In the genomic region with DNA sequence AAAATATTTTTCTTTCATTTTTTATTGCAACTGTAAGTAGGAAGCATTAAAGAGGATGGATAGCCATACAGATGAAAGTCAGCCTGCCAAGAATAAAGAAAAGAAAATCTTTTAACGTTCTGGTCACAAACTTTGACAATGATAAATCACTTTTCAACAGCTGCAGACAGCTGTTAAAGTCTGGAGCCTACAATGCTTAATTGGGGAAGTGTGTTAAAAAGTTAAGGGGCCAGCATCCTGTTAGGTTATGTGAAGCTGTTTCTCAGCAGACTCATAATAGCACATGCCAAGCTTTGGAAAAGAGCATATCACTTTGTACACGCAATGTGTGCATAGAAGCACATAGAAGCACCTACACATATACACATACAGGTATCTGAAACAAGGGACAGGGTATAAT, we compare ENCODE assay signal across 17 mouse cellular contexts.
DNase-seq lines count a peak whose midpoint lies in the region; ATAC-seq and TF ChIP-seq lines count a peak whose summit lies in the region.
"Had no signal": no experiment of that assay in that cellular context is flagged by ENCODE, and none has a peak within 500 bp of the region (broad histone marks: within the 10 kb centered on the region; RNA-seq: fewer than 3 reads in every experiment).

No protein-coding gene starts in this region.

- WGBS in heart, embryonic 11.5 days (ENCODE audit: insufficient replicate concordance) = 43% methylated on average over 2 of the region's 2 CpGs
- 23% methylated on average over 2 of the region's 2 CpGs for WGBS in kidney, adult 2 months
- WGBS in kidney, embryonic 15.5 days = 24% methylated on average over 2 of the region's 2 CpGs
- WGBS in stomach, embryonic 14.5 days = 24% methylated on average over 2 of the region's 2 CpGs
- WGBS in stomach, postnatal 0 days = 31% methylated on average over 2 of the region's 2 CpGs

- no peak overlapping the region for H3K9ac ChIP-seq in heart, embryonic 11.5 days (ENCODE audit: low read depth, low read length)
- H3K9ac ChIP-seq in kidney, embryonic 15.5 days = no peak overlapping the region
- no peak overlapping the region for H3K9ac ChIP-seq in stomach, embryonic 14.5 days (replicated peaks; ENCODE audit: low read depth, low read length)
- no peak overlapping the region for H3K9ac ChIP-seq in stomach, postnatal 0 days (ENCODE audit: low read length)
- H3K9ac ChIP-seq: forebrain, embryonic 15.5 days; liver, embryonic 14.5 days; midbrain, embryonic 15.5 days had no signal

- DNase-seq in heart, adult 18-20 months = peak; percentile 32 to 39
- peak; percentile 3 for DNase-seq in kidney, adult 2 months
- no peak for DNase-seq in stomach, postnatal 0 days (ENCODE audit: low spot score)
- DNase-seq in yolk sac, embryonic 10.5 days (ENCODE audit: low spot score) = no peak
- no peak for DNase-seq in urinary bladder, postnatal 14 days (ENCODE audit: low spot score)
- DNase-seq: cerebellum, postnatal 10 days; thymus, postnatal 4 days had no signal

- TF ChIP-seq POLR2A in kidney, adult 2 months (IDR thresholded peaks at IDR 0.05; ENCODE audit: low read depth, low read length) = no peak

- no peaks in the 10 kb centered on the region for H3K27me3 ChIP-seq in heart, embryonic 11.5 days (ENCODE audit: control insufficient read depth, insufficient read depth, low read length)
- H3K27me3 ChIP-seq in kidney, adult 2 months (replicated peaks; ENCODE audit: control insufficient read depth, insufficient read depth, low read length) = no peaks in the 10 kb centered on the region
- H3K27me3 ChIP-seq in kidney, embryonic 15.5 days = no peaks in the 10 kb centered on the region
- H3K27me3 ChIP-seq in stomach, embryonic 14.5 days (ENCODE audit: control insufficient read depth, insufficient read depth, low read length) = no peaks in the 10 kb centered on the region
- H3K27me3 ChIP-seq in stomach, postnatal 0 days (ENCODE audit: control insufficient read depth, insufficient read depth, low read length) = no peaks in the 10 kb centered on the region
- H3K27me3 ChIP-seq: CH12.LX; forebrain, embryonic 15.5 days; midbrain, embryonic 15.5 days had no signal

- TF ChIP-seq CTCF in kidney, adult 2 months (conservative IDR thresholded peaks at IDR 0.05; ENCODE audit: insufficient read depth, insufficient read length, low read depth, low read length) = no peak
- no peak for TF ChIP-seq CTCF in stomach, postnatal 0 days (IDR thresholded peaks at IDR 0.05; ENCODE audit: low read depth)

- H3K4me2 ChIP-seq in heart, embryonic 11.5 days = no peak overlapping the region
- H3K4me2 ChIP-seq in kidney, embryonic 15.5 days = no peak overlapping the region
- no peak overlapping the region for H3K4me2 ChIP-seq in stomach, embryonic 14.5 days (replicated peaks; ENCODE audit: low read depth, low read length)
- no peak overlapping the region for H3K4me2 ChIP-seq in stomach, postnatal 0 days (replicated peaks; ENCODE audit: low read depth)
- H3K4me2 ChIP-seq: forebrain, embryonic 15.5 days; midbrain, embryonic 15.5 days had no signal

- no peaks in the 10 kb centered on the region for H3K4me1 ChIP-seq in heart, embryonic 11.5 days (ENCODE audit: control insufficient read depth, insufficient read depth, low read length)
- H3K4me1 ChIP-seq in kidney, adult 2 months (ENCODE audit: control insufficient read depth, insufficient read depth, low read length) = no peaks in the 10 kb centered on the region
- peaks cover 9% of the 10 kb centered on the region; the same call in 1 of the 2 replicates for H3K4me1 ChIP-seq in kidney, embryonic 15.5 days
- no peaks in the 10 kb centered on the region for H3K4me1 ChIP-seq in stomach, embryonic 14.5 days (ENCODE audit: control insufficient read depth, insufficient read depth, low read length)
- H3K4me1 ChIP-seq in stomach, postnatal 0 days (replicated peaks; ENCODE audit: control insufficient read depth, insufficient read depth) = no peaks in the 10 kb centered on the region; the same call in 1 of the 2 replicates
- H3K4me1 ChIP-seq: forebrain, embryonic 15.5 days; midbrain, embryonic 15.5 days had no signal

- no peaks in the 10 kb centered on the region for H3K9me3 ChIP-seq in heart, embryonic 11.5 days (replicated peaks; ENCODE audit: control insufficient read depth, low read length)
- no peaks in the 10 kb centered on the region for H3K9me3 ChIP-seq in kidney, embryonic 15.5 days (replicated peaks)
- H3K9me3 ChIP-seq in stomach, embryonic 14.5 days (ENCODE audit: control insufficient read depth, low read depth, low read length) = no peaks in the 10 kb centered on the region
- no peaks in the 10 kb centered on the region for H3K9me3 ChIP-seq in stomach, postnatal 0 days (ENCODE audit: control insufficient read depth, low read length)
- H3K9me3 ChIP-seq: forebrain, embryonic 15.5 days; midbrain, embryonic 15.5 days had no signal

- ATAC-seq in heart, embryonic 11.5 days (replicated peaks; ENCODE audit: insufficient number of reproducible peaks, low FRiP score, low TSS enrichment) = no peak
- ATAC-seq in kidney, embryonic 15.5 days (replicated peaks; ENCODE audit: low FRiP score) = no peak; the same call in 1 of the 2 replicates
- 0 out of 2 replicates have a peak, but pooled peaks have one; percentile 49 for ATAC-seq in stomach, embryonic 14.5 days (ENCODE audit: insufficient number of reproducible peaks, insufficient read depth, low FRiP score, low read depth)
- no peak for ATAC-seq in stomach, postnatal 0 days (ENCODE audit: low FRiP score, low TSS enrichment)
- ATAC-seq: forebrain, embryonic 15.5 days; inflammation-experienced regulatory T-cells, adult 6 months; midbrain, embryonic 15.5 days had no signal

- H3K27ac ChIP-seq in heart, embryonic 11.5 days (ENCODE audit: low read depth, low read length) = no peak overlapping the region
- no peak overlapping the region for H3K27ac ChIP-seq in kidney, adult 2 months (ENCODE audit: insufficient read depth, low read depth, low read length)
- H3K27ac ChIP-seq in kidney, embryonic 15.5 days = no peak overlapping the region
- no peak overlapping the region for H3K27ac ChIP-seq in stomach, embryonic 14.5 days (ENCODE audit: low read length)
- no peak overlapping the region for H3K27ac ChIP-seq in stomach, postnatal 0 days (replicated peaks)
- H3K27ac ChIP-seq: forebrain, embryonic 15.5 days; layer of hippocampus, adult 2 months; liver, embryonic 14.5 days; midbrain, embryonic 15.5 days had no signal

- no peaks in the 10 kb centered on the region for H3K36me3 ChIP-seq in heart, embryonic 11.5 days (ENCODE audit: control insufficient read depth, insufficient read depth, low read length)
- no peaks in the 10 kb centered on the region for H3K36me3 ChIP-seq in kidney, adult 2 months (ENCODE audit: control insufficient read depth, insufficient read depth, low read length)
- no peaks in the 10 kb centered on the region for H3K36me3 ChIP-seq in kidney, embryonic 15.5 days
- no peaks in the 10 kb centered on the region for H3K36me3 ChIP-seq in stomach, embryonic 14.5 days (ENCODE audit: control insufficient read depth, insufficient read depth, low read length)
- no peaks in the 10 kb centered on the region for H3K36me3 ChIP-seq in stomach, postnatal 0 days (ENCODE audit: control insufficient read depth, insufficient read depth, low read length)
- H3K36me3 ChIP-seq: forebrain, embryonic 15.5 days; midbrain, embryonic 15.5 days had no signal

- no peak for TF ChIP-seq EP300 in stomach, postnatal 0 days (optimal IDR thresholded peaks at IDR 0.05)

- no peak overlapping the region for H3K4me3 ChIP-seq in heart, embryonic 11.5 days (ENCODE audit: low read depth, low read length)
- no peak overlapping the region for H3K4me3 ChIP-seq in kidney, adult 2 months (ENCODE audit: insufficient read depth, low read depth, low read length)
- no peak overlapping the region for H3K4me3 ChIP-seq in kidney, embryonic 15.5 days (replicated peaks)
- no peak overlapping the region for H3K4me3 ChIP-seq in stomach, embryonic 14.5 days (ENCODE audit: low read depth, low read length)
- no peak overlapping the region for H3K4me3 ChIP-seq in stomach, postnatal 0 days (ENCODE audit: low read depth, low read length)
- H3K4me3 ChIP-seq: erythroblast, embryonic 14.5 days; forebrain, embryonic 15.5 days; layer of hippocampus, adult 2 months; midbrain, embryonic 15.5 days had no signal

Comparison
In these comparisons a context has a peak if more than half of its experiments do, and no peak if none do; other contexts are left out.
1. DNase-seq: peak in heart, adult 18-20 months (2 of 2) and kidney, adult 2 months (single experiment); none in stomach, postnatal 0 days (single experiment), yolk sac, embryonic 10.5 days (single experiment) and urinary bladder, postnatal 14 days (single experiment).